Mouse (Mus musculus): ENCODE measurements around the gene Taar7e. TPM values are rescaled to one million over a fixed set of nuclear protein-coding genes. Genes with fewer than 3 reads are reported as not detected.
"Not testable (repeated sequence)": the region's sequence is repeated elsewhere in the genome, so short reads cannot be mapped to it uniquely, and the experiment has no call there.

Taar7e gene
- polyA plus RNA-seq, 1 experiment from 2014 or later, result not detected

GRCm38 (mm10) chr10:24049210-24049609 lies 11.8 kb downstream of the Taar7e start, which contains the start of gene Taar7f:
TSS of gene Taar7f (plus strand) at chr10:24049510.
- H3K9ac ChIP-seq (ENCODE audit: low read depth, low read length), result no peak within 1 kb of the TSS
- no peak for ATAC-seq (replicated peaks; ENCODE audit: insufficient number of reproducible peaks, low FRiP score, low TSS enrichment)
- H3K27me3 ChIP-seq (ENCODE audit: control insufficient read depth, insufficient read depth, low read length), result no peaks in the 10 kb centered on the region

GRCm38 (mm10) chr10:24052039-24052438 lies 14.6 kb downstream of the Taar7e start:
- Histone ChIP-seq H3K36me3 (ENCODE audit: control insufficient read depth, insufficient read depth, low read length) (no peaks in the 10 kb centered on the region), H3K4me2 (no peak overlapping the region), H3K9ac (ENCODE audit: low read depth, low read length) (no peak overlapping the region), H3K9me3 (replicated peaks; ENCODE audit: control insufficient read depth, low read length) (no peaks in the 10 kb centered on the region), H3K27me3 (ENCODE audit: control insufficient read depth, insufficient read depth, low read length) (no peaks in the 10 kb centered on the region), H3K27ac (ENCODE audit: low read depth, low read length) (no peak overlapping the region), H3K4me3 (ENCODE audit: low read depth, low read length) (no peak overlapping the region), H3K4me1 (ENCODE audit: control insufficient read depth, insufficient read depth, low read length) (no peaks in the 10 kb centered on the region)
- ATAC-seq (replicated peaks; ENCODE audit: insufficient number of reproducible peaks, low FRiP score, low TSS enrichment), result no peak
- WGBS (ENCODE audit: insufficient replicate concordance), result 19% methylated on average over 5 of the region's 5 CpGs

More at GRCm38 (mm10) chr10:24049210-24049609, 11.8 kb downstream of the Taar7e start, which contains the start of gene Taar7f:
- Histone ChIP-seq H3K4me2 (no peak within 1 kb of the TSS), H3K4me3 (ENCODE audit: low read depth, low read length) (no peak within 1 kb of the TSS), H3K4me1 (ENCODE audit: control insufficient read depth, insufficient read depth, low read length) (no peaks in the 10 kb centered on the region), H3K36me3 (ENCODE audit: control insufficient read depth, insufficient read depth, low read length) (no peaks in the 10 kb centered on the region), H3K27ac (ENCODE audit: low read depth, low read length) (no peak within 1 kb of the TSS), H3K9me3 (replicated peaks; ENCODE audit: control insufficient read depth, low read length) (no peaks in the 10 kb centered on the region)

GRCm38 (mm10) chr10:24058986-24059385 lies 21.6 kb downstream of the Taar7e start:
- no peak for ATAC-seq (replicated peaks; ENCODE audit: insufficient number of reproducible peaks, low FRiP score, low TSS enrichment)
- WGBS (ENCODE audit: insufficient replicate concordance), result 78% methylated on average over 3 of the region's 3 CpGs

GRCm38 (mm10) chr10:24074751-24075150 lies 37.3 kb downstream of the Taar7e start:
- H3K27ac ChIP-seq (ENCODE audit: low read depth, low read length); H3K9ac ChIP-seq (ENCODE audit: low read depth, low read length); H3K36me3 ChIP-seq (ENCODE audit: control insufficient read depth, insufficient read depth, low read length); H3K27me3 ChIP-seq (ENCODE audit: control insufficient read depth, insufficient read depth, low read length); ATAC-seq (replicated peaks; ENCODE audit: insufficient number of reproducible peaks, low FRiP score, low TSS enrichment); H3K4me2 ChIP-seq; H3K4me1 ChIP-seq (ENCODE audit: control insufficient read depth, insufficient read depth, low read length); H3K9me3 ChIP-seq (replicated peaks; ENCODE audit: control insufficient read depth, low read length); H3K4me3 ChIP-seq (ENCODE audit: low read depth, low read length): not testable (repeated sequence)
- 40% methylated on average over 2 of the region's 2 CpGs for WGBS (ENCODE audit: insufficient replicate concordance)

More at GRCm38 (mm10) chr10:24058986-24059385, 21.6 kb downstream of the Taar7e start:
- no peak overlapping the region for H3K9ac ChIP-seq (ENCODE audit: low read depth, low read length)
- H3K9me3 ChIP-seq (replicated peaks; ENCODE audit: control insufficient read depth, low read length), result no peaks in the 10 kb centered on the region; the same call in 1 of the 2 replicates
- H3K27me3 ChIP-seq (ENCODE audit: control insufficient read depth, insufficient read depth, low read length), result no peaks in the 10 kb centered on the region
- H3K4me1 ChIP-seq (ENCODE audit: control insufficient read depth, insufficient read depth, low read length), result no peaks in the 10 kb centered on the region
- H3K36me3 ChIP-seq (ENCODE audit: control insufficient read depth, insufficient read depth, low read length), result no peaks in the 10 kb centered on the region
- no peak overlapping the region for H3K4me2 ChIP-seq
- H3K4me3 ChIP-seq (ENCODE audit: low read depth, low read length), result no peak overlapping the region
- no peak overlapping the region for H3K27ac ChIP-seq (ENCODE audit: low read depth, low read length)

- not testable (repeated sequence) for H3K27ac ChIP-seq (ENCODE audit: low read depth, low read length); H3K4me2 ChIP-seq; H3K36me3 ChIP-seq (ENCODE audit: control insufficient read depth, insufficient read depth, low read length); H3K27me3 ChIP-seq (ENCODE audit: control insufficient read depth, insufficient read depth, low read length); H3K4me3 ChIP-seq (ENCODE audit: low read depth, low read length); H3K9me3 ChIP-seq (replicated peaks; ENCODE audit: control insufficient read depth, low read length); ATAC-seq (replicated peaks; ENCODE audit: insufficient number of reproducible peaks, low FRiP score, low TSS enrichment); H3K9ac ChIP-seq (ENCODE audit: low read depth, low read length); H3K4me1 ChIP-seq (ENCODE audit: control insufficient read depth, insufficient read depth, low read length)
- 77% methylated on average over 2 of the region's 4 CpGs for WGBS (ENCODE audit: insufficient replicate concordance)
Observed at GRCm38 (mm10) chr10:24076200-24076599, 38.8 kb downstream of the Taar7e start, which contains the start of gene Taar8a. TSS of gene Taar8a (plus strand) at chr10:24076500.

- no peaks in the 10 kb centered on the region for H3K9me3 ChIP-seq (replicated peaks; ENCODE audit: control insufficient read depth, low read length)
- WGBS (ENCODE audit: insufficient replicate concordance), result 31% methylated on average over 3 of the region's 3 CpGs
Observed at GRCm38 (mm10) chr10:24080166-24080565, 42.8 kb downstream of the Taar7e start.

GRCm38 (mm10) chr10:24085936-24086335 lies 48.5 kb downstream of the Taar7e start:
- Histone ChIP-seq H3K4me1 (ENCODE audit: control insufficient read depth, insufficient read depth, low read length) (no peaks in the 10 kb centered on the region), H3K36me3 (ENCODE audit: control insufficient read depth, insufficient read depth, low read length) (no peaks in the 10 kb centered on the region), H3K9me3 (replicated peaks; ENCODE audit: control insufficient read depth, low read length) (no peaks in the 10 kb centered on the region), H3K4me2 (no peak overlapping the region), H3K27ac (ENCODE audit: low read depth, low read length) (no peak overlapping the region), H3K27me3 (ENCODE audit: control insufficient read depth, insufficient read depth, low read length) (no peaks in the 10 kb centered on the region), H3K9ac (ENCODE audit: low read depth, low read length) (no peak overlapping the region), H3K4me3 (ENCODE audit: low read depth, low read length) (no peak overlapping the region)
- ATAC-seq (replicated peaks; ENCODE audit: insufficient number of reproducible peaks, low FRiP score, low TSS enrichment), result no peak
- WGBS (ENCODE audit: insufficient replicate concordance), result 73% methylated on average over 5 of the region's 5 CpGs

More at GRCm38 (mm10) chr10:24080166-24080565, 42.8 kb downstream of the Taar7e start:
- H3K36me3 ChIP-seq (ENCODE audit: control insufficient read depth, insufficient read depth, low read length), result no peaks in the 10 kb centered on the region
- H3K27me3 ChIP-seq (ENCODE audit: control insufficient read depth, insufficient read depth, low read length), result no peaks in the 10 kb centered on the region
- no peak overlapping the region for H3K4me2 ChIP-seq
- no peak overlapping the region for H3K27ac ChIP-seq (ENCODE audit: low read depth, low read length)
- no peaks in the 10 kb centered on the region for H3K4me1 ChIP-seq (ENCODE audit: control insufficient read depth, insufficient read depth, low read length)
- H3K4me3 ChIP-seq (ENCODE audit: low read depth, low read length), result no peak overlapping the region
- no peak for ATAC-seq (replicated peaks; ENCODE audit: insufficient number of reproducible peaks, low FRiP score, low TSS enrichment)
- H3K9ac ChIP-seq (ENCODE audit: low read depth, low read length), result no peak overlapping the region

- Histone ChIP-seq H3K4me2 (no peak overlapping the region), H3K9ac (ENCODE audit: low read depth, low read length) (no peak overlapping the region), H3K9me3 (replicated peaks; ENCODE audit: control insufficient read depth, low read length) (no peaks in the 10 kb centered on the region), H3K4me1 (ENCODE audit: control insufficient read depth, insufficient read depth, low read length) (no peaks in the 10 kb centered on the region), H3K4me3 (ENCODE audit: low read depth, low read length) (no peak overlapping the region), H3K27ac (ENCODE audit: low read depth, low read length) (no peak overlapping the region), H3K27me3 (ENCODE audit: control insufficient read depth, insufficient read depth, low read length) (no peaks in the 10 kb centered on the region), H3K36me3 (ENCODE audit: control insufficient read depth, insufficient read depth, low read length) (no peaks in the 10 kb centered on the region)
- WGBS (ENCODE audit: insufficient replicate concordance), result 56% methylated on average over 5 of the region's 5 CpGs
- ATAC-seq (replicated peaks; ENCODE audit: insufficient number of reproducible peaks, low FRiP score, low TSS enrichment), result no peak
Observed at GRCm38 (mm10) chr10:24086555-24086954, 49.1 kb downstream of the Taar7e start.

- no peak overlapping the region for H3K4me3 ChIP-seq (ENCODE audit: low read depth, low read length)
- H3K4me1 ChIP-seq (ENCODE audit: control insufficient read depth, insufficient read depth, low read length), result no peaks in the 10 kb centered on the region
- no peaks in the 10 kb centered on the region for H3K36me3 ChIP-seq (ENCODE audit: control insufficient read depth, insufficient read depth, low read length)
- no peaks in the 10 kb centered on the region for H3K27me3 ChIP-seq (ENCODE audit: control insufficient read depth, insufficient read depth, low read length)
- no peak overlapping the region for H3K4me2 ChIP-seq
- ATAC-seq (replicated peaks; ENCODE audit: insufficient number of reproducible peaks, low FRiP score, low TSS enrichment), result no peak
- H3K27ac ChIP-seq (ENCODE audit: low read depth, low read length), result no peak overlapping the region
- H3K9me3 ChIP-seq (replicated peaks; ENCODE audit: control insufficient read depth, low read length), result no peaks in the 10 kb centered on the region
- WGBS (ENCODE audit: insufficient replicate concordance), result 76% methylated on average over 2 of the region's 2 CpGs
- H3K9ac ChIP-seq (ENCODE audit: low read depth, low read length), result no peak overlapping the region
Observed at GRCm38 (mm10) chr10:24087168-24087567, 49.8 kb downstream of the Taar7e start.

Data from heart, embryonic 11.5 days (tissue).